Mouse (Mus musculus): ENCODE measurements around the gene Alkbh2.

GRCm38 (mm10) chr5:114126008-114126407, 2.0 kb downstream of the Alkbh2 start:
- TF ChIP-seq GATA1 (IDR thresholded peaks at IDR 0.05; ENCODE audit: borderline replicate concordance, low read length) = no peak
- TF ChIP-seq FLI1 (IDR thresholded peaks at IDR 0.05; ENCODE audit: low read length) = no peak
